Mouse (Mus musculus): ENCODE results near the gene Stag1. TPM values are rescaled to one million over a fixed set of nuclear protein-coding genes. Genes with fewer than 3 reads are reported as not detected.

The Stag1 gene
- total RNA-seq, 1 experiment = 47.9 TPM

DNA sequence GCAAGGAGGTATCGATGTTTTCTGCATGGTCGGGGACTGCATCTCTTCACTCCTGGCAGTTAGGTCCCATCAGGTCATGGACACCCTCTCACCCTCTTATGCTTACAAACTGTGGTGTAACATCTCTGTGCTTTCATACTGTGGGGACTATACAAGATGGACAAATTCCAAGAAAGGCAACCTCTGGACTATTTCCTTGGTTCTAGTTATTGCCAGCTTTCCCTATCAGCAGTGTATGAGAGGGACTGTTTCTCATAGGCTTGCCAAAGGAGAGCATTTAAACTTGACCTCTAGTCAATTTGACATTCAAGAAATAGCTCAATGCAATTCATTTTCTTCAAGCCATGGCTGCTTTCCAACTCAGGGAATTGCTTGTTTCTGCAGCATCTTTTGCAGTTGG lies 393.7 kb downstream of the Stag1 start:
- H3K4me1 ChIP-seq (ENCODE audit: control insufficient read depth in 2 of 2, insufficient read depth in 2 of 2, low read length in 2 of 2, poor library complexity in 1 of 2) = 0 out of 4 replicates have a peak, but pooled peaks cover 0 to 2% of the 10 kb centered on the region in 2 experiments
- no peak overlapping the region for H3K4me3 ChIP-seq (ENCODE audit: insufficient read depth in 1 of 2, low read depth in 1 of 2, low read length in 2 of 2, poor library complexity in 1 of 2, severe bottlenecking in 1 of 2)
- no peak for DNase-seq (ENCODE audit: low read depth, low spot score)
- H3K27ac ChIP-seq (ENCODE audit: insufficient read depth, low read depth, low read length, poor library complexity, severe bottlenecking) = no peak overlapping the region
- no peaks in the 10 kb centered on the region for H3K36me3 ChIP-seq (ENCODE audit: control insufficient read depth, insufficient read depth, low read length, poor library complexity, severe bottlenecking)
- H3K9me3 ChIP-seq (ENCODE audit: control insufficient read depth, insufficient read depth, low read depth, low read length) = no peaks in the 10 kb centered on the region
- TF ChIP-seq ZC3H11A (IDR thresholded peaks at IDR 0.05; ENCODE audit: borderline replicate concordance, low read depth, low read length) (no peak), HCFC1 (IDR thresholded peaks at IDR 0.05; ENCODE audit: borderline replicate concordance, insufficient read depth, low read length) (no peak), ZNF384 (IDR thresholded peaks at IDR 0.05; ENCODE audit: low read depth, low read length) (no peak), MAFK (IDR thresholded peaks at IDR 0.05; ENCODE audit: insufficient read depth, low read depth, low read length) (no peak), CHD2 (IDR thresholded peaks at IDR 0.05; ENCODE audit: low read depth, low read length) (no peak)
- H3K9ac ChIP-seq (ENCODE audit: insufficient read depth, low read depth, low read length, poor library complexity, severe bottlenecking) = no peak overlapping the region
- in situ Hi-C loops (cut with MboI; ENCODE audit: low sequenced_read_pairs in 2 of 2, unreplicated experiment in 2 of 2) = no loop called here

DNA sequence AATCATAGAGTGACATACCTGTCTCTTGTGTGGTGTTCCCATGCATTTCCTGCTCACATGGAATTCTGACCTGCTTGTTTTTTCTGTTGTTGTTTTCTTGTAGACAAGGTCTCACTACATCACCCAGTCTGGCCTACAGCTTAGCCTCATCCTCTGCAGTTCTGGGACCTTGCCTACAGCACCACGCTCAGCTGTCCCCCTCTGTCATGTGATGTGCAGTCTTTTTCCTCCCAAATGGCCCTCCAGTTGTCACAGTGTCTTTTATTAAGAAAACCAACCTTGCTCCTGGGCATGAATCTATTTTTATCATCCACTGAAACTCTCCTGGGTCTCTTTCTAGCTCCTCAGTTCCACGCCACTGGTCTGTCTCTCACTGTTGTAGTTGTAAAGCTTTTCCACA lies 394.6 kb downstream of the Stag1 start:
- Histone ChIP-seq H3K4me1 (ENCODE audit: control insufficient read depth in 2 of 2, insufficient read depth in 2 of 2, low read length in 2 of 2, poor library complexity in 1 of 2) (0 out of 4 replicates have a peak, but pooled peaks cover 0 to 2% of the 10 kb centered on the region in 2 experiments), H3K9me3 (ENCODE audit: control insufficient read depth, insufficient read depth, low read depth, low read length) (no peaks in the 10 kb centered on the region), H3K9ac (ENCODE audit: insufficient read depth, low read depth, low read length, poor library complexity, severe bottlenecking) (no peak overlapping the region), H3K27ac (ENCODE audit: insufficient read depth, low read depth, low read length, poor library complexity, severe bottlenecking) (no peak overlapping the region), H3K4me3 (ENCODE audit: insufficient read depth in 1 of 2, low read depth in 1 of 2, low read length in 2 of 2, poor library complexity in 1 of 2, severe bottlenecking in 1 of 2) (no peak overlapping the region), H3K36me3 (ENCODE audit: control insufficient read depth, insufficient read depth, low read length, poor library complexity, severe bottlenecking) (no peaks in the 10 kb centered on the region)
- DNase-seq (ENCODE audit: low read depth, low spot score) = no peak
- in situ Hi-C loops (cut with MboI; ENCODE audit: low sequenced_read_pairs in 2 of 2, unreplicated experiment in 2 of 2) = no loop called here
- TF ChIP-seq HCFC1 (IDR thresholded peaks at IDR 0.05; ENCODE audit: borderline replicate concordance, insufficient read depth, low read length) (no peak), ZC3H11A (IDR thresholded peaks at IDR 0.05; ENCODE audit: borderline replicate concordance, low read depth, low read length) (no peak), MAFK (IDR thresholded peaks at IDR 0.05; ENCODE audit: insufficient read depth, low read depth, low read length) (no peak), CHD2 (IDR thresholded peaks at IDR 0.05; ENCODE audit: low read depth, low read length) (no peak), ZNF384 (IDR thresholded peaks at IDR 0.05; ENCODE audit: low read depth, low read length) (no peak)

- in situ Hi-C loops (cut with MboI; ENCODE audit: low sequenced_read_pairs in 2 of 2, unreplicated experiment in 2 of 2) = no loop called here
Observed at GRCm38 (mm10) chr9:100993937-100994336, 396.3 kb downstream of the Stag1 start.

DNA sequence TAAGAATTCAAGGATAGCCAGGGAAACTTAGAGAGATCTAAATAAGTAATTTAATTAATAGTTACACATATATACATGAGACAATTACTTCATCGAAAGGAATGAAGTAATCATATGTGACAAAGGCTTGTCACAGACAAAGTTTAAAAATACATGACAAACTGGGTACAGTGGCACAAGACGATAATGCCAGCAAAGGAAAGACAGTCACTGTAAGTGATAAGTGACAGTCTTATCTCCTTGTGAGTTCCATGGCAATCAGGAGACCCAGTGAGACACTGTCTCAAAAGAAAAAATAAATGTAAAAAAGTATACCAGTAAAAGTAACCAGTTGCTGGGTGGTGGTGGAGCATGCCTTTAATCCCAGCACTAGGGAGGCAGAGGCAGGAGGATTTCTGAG lies 399.5 kb downstream of the Stag1 start:
- H3K4me3 ChIP-seq (ENCODE audit: insufficient read depth in 1 of 2, low read depth in 1 of 2, low read length in 2 of 2, poor library complexity in 1 of 2, severe bottlenecking in 1 of 2) = no peak overlapping the region

More at GRCm38 (mm10) chr9:100993937-100994336, 396.3 kb downstream of the Stag1 start:
- H3K36me3 ChIP-seq (ENCODE audit: control insufficient read depth, insufficient read depth, low read length, poor library complexity, severe bottlenecking) = no peaks in the 10 kb centered on the region
- H3K9ac ChIP-seq (ENCODE audit: insufficient read depth, low read depth, low read length, poor library complexity, severe bottlenecking) = no peak overlapping the region
- TF ChIP-seq HCFC1 (IDR thresholded peaks at IDR 0.05; ENCODE audit: borderline replicate concordance, insufficient read depth, low read length) = no peak
- TF ChIP-seq CHD2 (IDR thresholded peaks at IDR 0.05; ENCODE audit: low read depth, low read length) = no peak
- no peak for TF ChIP-seq MAFK (IDR thresholded peaks at IDR 0.05; ENCODE audit: insufficient read depth, low read depth, low read length)
- TF ChIP-seq ZC3H11A (IDR thresholded peaks at IDR 0.05; ENCODE audit: borderline replicate concordance, low read depth, low read length) = no peak
- no peak for TF ChIP-seq ZNF384 (IDR thresholded peaks at IDR 0.05; ENCODE audit: low read depth, low read length)
- DNase-seq (ENCODE audit: low read depth, low spot score) = no peak
- H3K27ac ChIP-seq (ENCODE audit: insufficient read depth, low read depth, low read length, poor library complexity, severe bottlenecking) = no peak overlapping the region
- no peak overlapping the region for H3K4me3 ChIP-seq (ENCODE audit: insufficient read depth in 1 of 2, low read depth in 1 of 2, low read length in 2 of 2, poor library complexity in 1 of 2, severe bottlenecking in 1 of 2)
- H3K4me1 ChIP-seq (ENCODE audit: control insufficient read depth in 2 of 2, insufficient read depth in 2 of 2, low read length in 2 of 2, poor library complexity in 1 of 2) = no peaks in the 10 kb centered on the region
- no peaks in the 10 kb centered on the region for H3K9me3 ChIP-seq (ENCODE audit: control insufficient read depth, insufficient read depth, low read depth, low read length)

More for the DNA sequence above, 399.5 kb downstream of the Stag1 start:
- in situ Hi-C loops (cut with MboI; ENCODE audit: low sequenced_read_pairs in 2 of 2, unreplicated experiment in 2 of 2) = no loop called here
- H3K4me1 ChIP-seq (ENCODE audit: control insufficient read depth in 2 of 2, insufficient read depth in 2 of 2, low read length in 2 of 2, poor library complexity in 1 of 2) = no peaks in the 10 kb centered on the region
- H3K9ac ChIP-seq (ENCODE audit: insufficient read depth, low read depth, low read length, poor library complexity, severe bottlenecking) = no peak overlapping the region
- no peak for TF ChIP-seq ZNF384 (IDR thresholded peaks at IDR 0.05; ENCODE audit: low read depth, low read length)
- TF ChIP-seq HCFC1 (IDR thresholded peaks at IDR 0.05; ENCODE audit: borderline replicate concordance, insufficient read depth, low read length) = no peak
- no peak for TF ChIP-seq CHD2 (IDR thresholded peaks at IDR 0.05; ENCODE audit: low read depth, low read length)
- no peak for TF ChIP-seq MAFK (IDR thresholded peaks at IDR 0.05; ENCODE audit: insufficient read depth, low read depth, low read length)
- TF ChIP-seq ZC3H11A (IDR thresholded peaks at IDR 0.05; ENCODE audit: borderline replicate concordance, low read depth, low read length) = no peak
- DNase-seq (ENCODE audit: low read depth, low spot score) = no peak
- H3K9me3 ChIP-seq (ENCODE audit: control insufficient read depth, insufficient read depth, low read depth, low read length) = no peaks in the 10 kb centered on the region
- H3K36me3 ChIP-seq (ENCODE audit: control insufficient read depth, insufficient read depth, low read length, poor library complexity, severe bottlenecking) = no peaks in the 10 kb centered on the region
- H3K27ac ChIP-seq (ENCODE audit: insufficient read depth, low read depth, low read length, poor library complexity, severe bottlenecking) = no peak overlapping the region
